Mouse (Mus musculus): ENCODE data around the gene Aldh3a1.

- TF ChIP-seq GATA1 (IDR thresholded peaks at IDR 0.05; ENCODE audit: borderline replicate concordance, low read length) (no peak), FLI1 (IDR thresholded peaks at IDR 0.05; ENCODE audit: low read length) (no peak)
Measured at GRCm38 (mm10) chr11:61192779-61193178, 14.6 kb upstream of the Aldh3a1 start.
